Mouse (Mus musculus) forebrain, embryonic 13.5 days (tissue): ENCODE measurements at regions not wholly inside any gene's neighbourhood (a gene's known extent, or its start where the extent isn't known, plus 50 kb on each side); places are given as distances from the start of the nearest gene placed in this dataset.
"Not testable (repeated sequence)": the region's sequence is repeated elsewhere in the genome, so short reads cannot be mapped to it uniquely, and the experiment has no call there.

Source experiments
- ATAC-seq: fragments of 200-750 bp; cut with Nextera tagmentation; 2 replicates; pipeline ENCODE4 v1.8.0; 2017
- H3K27ac ChIP-seq: fragments of 300-500 bp; sonication (generic); 2 replicates; pipeline ENCODE4 v1.5.1; 2015; ENCODE audit warnings: inconsistent platforms, mild to moderate bottlenecking, moderate library complexity
- H3K27me3 ChIP-seq: fragments of 300-500 bp; sonication (generic); 2 replicates; pipeline ENCODE4 v1.6.1; 2015; ENCODE audit warnings: mild to moderate bottlenecking, inconsistent platforms
- H3K36me3 ChIP-seq: fragments of 300-500 bp; sonication (generic); 2 replicates; pipeline ENCODE4 v1.6.1; 2015; ENCODE audit warnings: mild to moderate bottlenecking, inconsistent platforms; ENCODE audit not compliant: poor library complexity, severe bottlenecking
- H3K4me1 ChIP-seq: fragments of 300-500 bp; sonication (generic); 2 replicates; pipeline ENCODE4 v1.6.1; 2015; ENCODE audit warnings: inconsistent platforms
- H3K4me2 ChIP-seq: fragments of 300-500 bp; sonication (generic); 2 replicates; pipeline ENCODE4 v1.6.1; 2015; ENCODE audit warnings: inconsistent platforms, mild to moderate bottlenecking, moderate library complexity
- H3K4me3 ChIP-seq: fragments of 300-500 bp; sonication (generic); 2 replicates; pipeline ENCODE4 v1.5.1; 2015; ENCODE audit warnings: mild to moderate bottlenecking, inconsistent platforms
- H3K9ac ChIP-seq: fragments of 300-500 bp; sonication (generic); 2 replicates; pipeline ENCODE4 v1.6.1; 2015; ENCODE audit warnings: mild to moderate bottlenecking, inconsistent platforms
- H3K9me3 ChIP-seq: fragments of 300-500 bp; sonication (generic); replicated peaks from 2 replicates; pipeline ENCODE4 v1.6.1; 2016; ENCODE audit warnings: inconsistent platforms
- WGBS: fragments of 180-500 bp; shearing (Covaris S2); methylation state at CpG from one replicate; pipeline ENCODE4 v1.1.7; 2015; 5-methylcytosine and 5-hydroxymethylcytosine counted together

DNA sequence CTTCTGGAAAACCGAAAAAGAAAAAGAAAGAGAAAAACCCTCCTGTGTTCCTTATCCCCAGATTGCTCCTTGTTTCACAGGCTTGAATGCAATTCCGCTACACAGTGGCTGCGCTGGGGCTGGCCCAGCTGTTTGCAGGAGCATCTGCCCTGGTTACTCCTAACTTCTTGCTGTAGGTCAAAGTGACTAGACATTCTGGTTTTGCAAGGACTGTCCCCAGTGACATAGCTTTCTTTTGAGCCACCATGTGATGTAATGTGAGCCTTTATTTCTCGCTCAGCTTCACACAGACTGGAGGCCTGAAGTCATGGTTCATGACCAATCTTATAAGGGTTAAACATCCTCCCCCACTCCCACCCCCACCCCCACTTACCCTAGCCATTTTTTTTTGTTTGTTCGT lies 222.8 kb downstream of the Pten start:
- Histone ChIP-seq H3K9me3 (no peaks in the 10 kb centered on the region), H3K4me3 (no peak overlapping the region), H3K36me3 (no peaks in the 10 kb centered on the region), H3K27ac (no peak overlapping the region), H3K9ac (no peak overlapping the region), H3K4me2 (no peak overlapping the region), H3K27me3 (no peaks in the 10 kb centered on the region), H3K4me1 (no peaks in the 10 kb centered on the region)
- ATAC-seq, result no peak
- 77% methylated on average over 5 of the region's 5 CpGs for WGBS

DNA sequence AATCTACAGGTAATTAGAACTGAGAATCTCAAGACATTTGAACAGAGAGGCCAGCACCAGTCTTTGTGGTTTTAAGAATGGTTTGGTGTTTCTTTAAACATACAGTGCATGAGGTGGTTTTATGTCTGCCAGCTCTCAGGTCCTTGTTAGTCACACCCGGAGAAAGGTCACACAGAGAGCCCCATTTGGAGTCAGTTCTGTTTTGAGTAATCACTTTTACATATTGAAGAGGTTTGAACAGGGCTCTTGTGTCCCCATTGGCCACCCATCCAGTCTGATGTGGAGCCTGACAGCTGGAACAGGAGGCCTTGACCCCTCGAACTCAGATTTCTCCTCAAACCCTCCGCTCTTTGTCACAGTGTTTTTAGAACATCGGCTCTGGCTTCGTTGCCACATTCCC lies 231.4 kb downstream of the Pten start:
- no peak for ATAC-seq
- Histone ChIP-seq H3K4me3 (no peak overlapping the region), H3K9ac (no peak overlapping the region), H3K27ac (no peak overlapping the region), H3K36me3 (no peaks in the 10 kb centered on the region), H3K27me3 (no peaks in the 10 kb centered on the region), H3K4me2 (no peak overlapping the region), H3K4me1 (no peaks in the 10 kb centered on the region), H3K9me3 (no peaks in the 10 kb centered on the region)
- WGBS, result 71% methylated on average over 5 of the region's 5 CpGs

DNA sequence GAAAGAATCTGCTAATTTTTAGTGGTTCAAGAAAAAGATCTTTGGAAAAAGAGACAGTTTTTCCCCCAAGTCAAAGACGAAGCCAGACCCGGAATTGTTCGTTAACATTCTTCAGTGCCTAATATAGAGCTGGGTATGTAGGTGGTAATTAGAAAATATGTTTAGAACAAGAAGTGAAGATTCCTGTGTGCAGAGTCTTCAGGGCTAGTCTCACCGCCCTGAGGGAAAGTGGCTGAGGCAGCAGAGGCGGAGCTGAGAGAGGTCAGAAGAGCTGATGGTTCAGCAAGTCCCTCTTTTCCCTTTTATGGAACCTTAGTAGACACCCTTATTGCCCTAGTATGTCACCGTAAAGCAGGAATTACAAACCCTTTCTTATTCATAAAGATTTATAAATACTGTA lies 232.0 kb downstream of the Pten start:
- Histone ChIP-seq H3K4me2 (no peak overlapping the region), H3K36me3 (no peaks in the 10 kb centered on the region), H3K4me3 (no peak overlapping the region), H3K27me3 (no peaks in the 10 kb centered on the region), H3K9me3 (no peaks in the 10 kb centered on the region), H3K27ac (no peak overlapping the region), H3K4me1 (no peaks in the 10 kb centered on the region), H3K9ac (no peak overlapping the region)
- WGBS, result 83% methylated on average over 6 of the region's 6 CpGs
- ATAC-seq, result no peak

DNA sequence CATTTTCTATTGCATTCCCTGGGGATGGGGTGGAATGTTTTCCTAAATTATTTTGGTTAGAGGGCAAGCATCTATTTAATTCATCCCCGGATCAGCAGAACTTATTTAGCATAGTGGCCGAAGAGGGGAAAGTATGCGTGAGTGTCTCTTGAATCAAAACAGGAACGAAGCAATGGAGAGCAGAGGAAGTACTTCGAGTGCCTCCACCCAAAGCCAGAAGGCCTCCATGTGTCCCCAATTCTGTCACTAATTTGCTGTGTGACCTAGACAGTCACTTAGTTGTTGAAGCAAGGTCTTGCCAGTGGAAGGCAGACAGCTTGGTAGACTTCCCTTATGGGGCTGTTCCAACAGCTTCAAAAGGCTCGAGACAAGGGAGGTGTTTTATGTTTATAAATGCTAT lies 233.3 kb downstream of the Pten start:
- H3K9me3 ChIP-seq, result no peaks in the 10 kb centered on the region
- no peak overlapping the region for H3K27ac ChIP-seq
- H3K4me2 ChIP-seq, result no peak overlapping the region
- H3K4me3 ChIP-seq, result no peak overlapping the region
- H3K9ac ChIP-seq, result no peak overlapping the region
- ATAC-seq, result no peak
- H3K27me3 ChIP-seq, result no peaks in the 10 kb centered on the region
- no peaks in the 10 kb centered on the region for H3K36me3 ChIP-seq
- 86% methylated on average over 6 of the region's 6 CpGs for WGBS
- H3K4me1 ChIP-seq, result no peaks in the 10 kb centered on the region

DNA sequence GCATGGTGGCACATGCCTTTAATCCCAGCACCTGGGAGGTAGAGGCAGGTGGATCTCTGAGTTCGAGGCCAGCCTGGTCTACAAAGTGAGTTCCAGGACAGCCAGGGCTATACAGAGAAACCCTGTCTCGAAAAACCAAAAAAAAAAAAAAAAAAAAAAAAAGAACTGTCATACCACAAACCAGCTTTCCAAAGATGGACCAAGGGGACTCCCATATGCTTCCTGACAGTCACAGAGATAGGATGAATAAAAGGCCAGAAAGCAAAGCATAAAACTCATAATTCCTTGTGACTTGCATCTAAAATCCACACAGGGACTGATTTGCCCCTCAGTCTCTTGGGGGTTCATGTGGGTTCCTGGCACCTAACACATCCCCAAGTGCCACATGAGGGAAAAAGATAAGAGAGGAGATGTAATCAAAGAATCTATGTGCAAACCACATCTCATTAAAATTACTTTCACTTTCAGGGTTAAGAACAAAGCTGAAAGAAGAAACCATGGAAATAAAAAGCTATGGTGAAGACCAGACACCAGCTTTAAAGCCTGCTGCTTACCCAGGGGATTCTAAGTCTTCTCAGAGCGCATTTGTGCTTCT lies 241.4 kb downstream of the Pten start:
- Histone ChIP-seq H3K9me3 (no peaks in the 10 kb centered on the region), H3K4me3 (no peak overlapping the region), H3K36me3 (no peaks in the 10 kb centered on the region), H3K27me3 (no peaks in the 10 kb centered on the region), H3K27ac (no peak overlapping the region), H3K4me2 (no peak overlapping the region), H3K4me1 (no peaks in the 10 kb centered on the region), H3K9ac (no peak overlapping the region)
- no peak for ATAC-seq
- 93% methylated on average over 3 of the region's 3 CpGs for WGBS

DNA sequence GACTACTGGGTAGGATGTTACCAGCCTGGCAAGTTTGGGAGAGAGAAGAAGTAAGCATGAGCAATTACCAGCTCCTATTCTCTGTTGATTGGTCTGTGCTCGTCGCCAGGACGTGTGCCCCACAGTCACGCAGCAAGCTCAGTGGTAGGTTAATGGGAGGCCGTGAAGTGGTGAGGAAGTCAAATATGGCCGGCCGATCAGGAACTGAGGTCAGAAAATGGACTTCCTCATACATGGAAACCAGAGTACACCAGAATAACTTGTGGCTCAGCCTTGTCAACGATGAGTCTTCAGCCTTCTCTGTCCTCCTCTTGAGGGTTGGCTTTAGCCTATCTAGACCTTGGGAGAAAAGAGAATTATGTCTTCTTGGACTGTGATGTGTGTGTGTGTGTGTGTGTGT lies 250.3 kb downstream of the Pten start:
- H3K27me3 ChIP-seq, result no peaks in the 10 kb centered on the region
- no peaks in the 10 kb centered on the region for H3K36me3 ChIP-seq
- no peak overlapping the region for H3K27ac ChIP-seq
- no peaks in the 10 kb centered on the region for H3K4me1 ChIP-seq
- H3K9ac ChIP-seq, result no peak overlapping the region
- 92% methylated on average over 8 of the region's 8 CpGs for WGBS
- H3K4me2 ChIP-seq, result no peak overlapping the region
- no peaks in the 10 kb centered on the region for H3K9me3 ChIP-seq
- ATAC-seq, result no peak
- H3K4me3 ChIP-seq, result no peak overlapping the region

DNA sequence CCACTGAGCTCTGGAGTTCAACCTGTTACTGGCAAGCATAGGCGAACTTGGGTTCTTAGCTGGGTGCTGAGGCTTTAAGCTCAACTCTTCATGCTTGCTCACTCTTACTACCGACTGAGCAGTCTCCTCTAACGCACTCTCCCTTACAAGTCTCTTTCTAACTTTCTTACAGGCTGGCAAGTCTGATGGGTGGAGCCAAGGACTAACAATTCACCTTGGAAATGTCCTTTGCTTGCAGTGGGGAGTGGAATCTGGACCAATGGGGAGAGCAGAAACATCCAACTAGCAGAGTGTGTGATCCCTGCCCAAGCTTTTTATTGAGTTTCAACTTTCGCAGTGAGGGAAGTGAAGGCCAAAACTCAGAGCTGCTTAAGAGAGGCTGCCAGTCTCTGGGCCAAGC lies 250.8 kb downstream of the Pten start:
- H3K4me3 ChIP-seq, result no peak overlapping the region
- H3K9me3 ChIP-seq, result no peaks in the 10 kb centered on the region
- H3K27me3 ChIP-seq, result no peaks in the 10 kb centered on the region
- no peaks in the 10 kb centered on the region for H3K4me1 ChIP-seq
- 88% methylated on average over 4 of the region's 4 CpGs for WGBS
- no peaks in the 10 kb centered on the region for H3K36me3 ChIP-seq
- no peak for ATAC-seq
- H3K9ac ChIP-seq, result no peak overlapping the region
- no peak overlapping the region for H3K4me2 ChIP-seq
- no peak overlapping the region for H3K27ac ChIP-seq

DNA sequence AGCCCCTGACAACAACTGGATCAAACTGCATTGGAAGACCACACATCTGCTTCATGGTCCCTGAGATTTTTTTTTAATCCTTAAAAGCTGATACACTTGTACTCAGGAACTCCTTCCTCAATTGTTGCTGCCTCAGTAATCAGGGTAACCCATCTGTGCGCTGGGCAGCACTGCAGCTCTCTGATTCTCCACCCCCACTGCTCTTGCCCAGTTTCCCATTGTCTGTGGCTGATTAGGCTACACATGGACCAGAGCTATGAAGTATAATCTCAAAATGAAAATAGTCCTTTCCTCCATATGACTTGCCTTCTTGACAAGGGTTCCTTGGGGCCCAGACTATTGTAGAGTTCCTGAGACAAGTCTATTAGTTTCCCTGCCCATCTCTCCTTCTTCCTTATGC lies 251.5 kb downstream of the Pten start:
- H3K36me3 ChIP-seq, result no peaks in the 10 kb centered on the region
- no peak overlapping the region for H3K27ac ChIP-seq
- ATAC-seq, result no peak
- no peaks in the 10 kb centered on the region for H3K4me1 ChIP-seq
- H3K27me3 ChIP-seq, result no peaks in the 10 kb centered on the region
- H3K9me3 ChIP-seq, result no peaks in the 10 kb centered on the region
- WGBS, result 100% methylated on average over 1 of the region's 1 CpGs
- H3K4me3 ChIP-seq, result no peak overlapping the region
- no peak overlapping the region for H3K9ac ChIP-seq
- H3K4me2 ChIP-seq, result no peak overlapping the region

DNA sequence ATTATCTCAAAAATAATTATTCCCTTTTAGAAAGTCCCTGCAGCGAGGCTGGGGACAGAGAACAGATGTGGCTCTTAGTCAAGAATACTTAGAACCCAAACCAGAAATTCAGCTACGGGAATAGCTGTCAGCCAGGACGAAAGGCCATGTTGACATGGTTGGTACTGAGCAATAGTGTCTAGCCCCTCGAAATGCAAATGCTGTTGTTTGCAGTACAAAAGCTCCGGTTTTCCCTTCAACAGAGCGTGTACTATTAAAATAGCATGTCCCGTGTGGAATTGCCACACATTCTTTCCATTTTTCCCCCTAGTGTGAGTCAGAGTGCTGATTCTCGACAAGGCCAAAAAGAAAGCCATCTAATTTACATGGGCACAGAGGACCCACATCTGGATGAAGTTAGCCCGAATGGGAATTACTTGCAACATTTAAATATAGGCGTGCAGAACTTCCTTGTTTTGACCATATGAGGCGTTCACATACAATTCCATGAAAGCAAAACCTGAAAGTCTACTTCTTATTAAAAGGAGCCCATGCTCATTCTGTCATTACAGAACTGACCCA lies 253.7 kb downstream of the Pten start:
- WGBS, result 66% methylated on average over 11 of the region's 11 CpGs
- no peaks in the 10 kb centered on the region for H3K9me3 ChIP-seq
- peak; percentile 43; the same call in 1 of the 2 replicates for ATAC-seq

DNA sequence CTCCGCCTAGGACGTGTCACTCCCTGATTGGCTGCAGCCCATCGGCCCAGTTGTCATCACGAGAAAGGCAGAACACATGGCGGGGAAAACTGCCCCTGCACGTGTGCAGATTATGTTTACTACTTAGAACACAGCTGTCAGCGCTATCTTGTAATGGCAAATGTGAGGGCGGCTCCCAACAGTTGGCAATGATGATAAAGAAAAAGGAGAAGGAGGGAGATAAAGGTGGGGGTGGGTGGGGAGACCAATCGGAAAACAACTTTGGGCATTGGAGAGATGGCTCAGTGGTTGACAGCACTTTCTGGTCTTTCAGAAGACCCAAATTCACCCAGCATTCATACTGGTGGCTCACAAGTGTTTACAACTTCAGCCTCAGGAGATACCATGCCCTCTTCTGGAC lies 257.6 kb downstream of the Pten start:
- H3K4me2 ChIP-seq, H3K4me3 ChIP-seq, ATAC-seq, H3K27ac ChIP-seq, H3K9me3 ChIP-seq, H3K4me1 ChIP-seq, H3K27me3 ChIP-seq, H3K9ac ChIP-seq, H3K36me3 ChIP-seq: not testable (repeated sequence)
- WGBS, result 91% methylated on average over 9 of the region's 9 CpGs

More for the DNA sequence above, 253.7 kb downstream of the Pten start:
- no peak overlapping the region for H3K9ac ChIP-seq
- H3K4me1 ChIP-seq, result no peaks in the 10 kb centered on the region
- H3K27ac ChIP-seq, result no peak overlapping the region
- H3K4me2 ChIP-seq, result no peak overlapping the region
- no peaks in the 10 kb centered on the region for H3K27me3 ChIP-seq
- H3K36me3 ChIP-seq, result no peaks in the 10 kb centered on the region
- H3K4me3 ChIP-seq, result no peak overlapping the region

DNA sequence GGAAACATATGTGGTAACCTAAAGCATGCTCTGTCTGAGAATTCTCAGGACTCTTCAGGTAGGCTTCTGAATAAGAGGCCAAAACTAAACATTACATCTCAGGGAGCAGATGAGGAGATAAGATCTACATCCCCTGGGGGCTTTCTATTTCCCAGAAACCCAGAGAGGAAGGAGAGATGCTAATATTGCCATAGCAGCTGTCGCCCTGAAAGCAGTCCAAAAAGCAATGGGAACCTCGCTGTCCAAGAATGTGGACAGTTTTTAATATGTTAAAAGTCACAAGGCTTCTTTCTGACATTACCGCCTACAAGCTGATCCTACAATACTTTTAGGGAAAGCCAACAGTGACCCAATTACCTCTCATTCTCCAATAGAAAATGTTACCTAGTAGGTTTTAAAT lies 263.9 kb downstream of the Pten start:
- Histone ChIP-seq H3K27me3 (no peaks in the 10 kb centered on the region), H3K4me1 (no peaks in the 10 kb centered on the region), H3K4me2 (no peak overlapping the region), H3K9me3 (no peaks in the 10 kb centered on the region), H3K9ac (no peak overlapping the region), H3K4me3 (no peak overlapping the region), H3K27ac (no peak overlapping the region), H3K36me3 (no peaks in the 10 kb centered on the region)
- 82% methylated on average over 3 of the region's 3 CpGs for WGBS
- no peak for ATAC-seq

DNA sequence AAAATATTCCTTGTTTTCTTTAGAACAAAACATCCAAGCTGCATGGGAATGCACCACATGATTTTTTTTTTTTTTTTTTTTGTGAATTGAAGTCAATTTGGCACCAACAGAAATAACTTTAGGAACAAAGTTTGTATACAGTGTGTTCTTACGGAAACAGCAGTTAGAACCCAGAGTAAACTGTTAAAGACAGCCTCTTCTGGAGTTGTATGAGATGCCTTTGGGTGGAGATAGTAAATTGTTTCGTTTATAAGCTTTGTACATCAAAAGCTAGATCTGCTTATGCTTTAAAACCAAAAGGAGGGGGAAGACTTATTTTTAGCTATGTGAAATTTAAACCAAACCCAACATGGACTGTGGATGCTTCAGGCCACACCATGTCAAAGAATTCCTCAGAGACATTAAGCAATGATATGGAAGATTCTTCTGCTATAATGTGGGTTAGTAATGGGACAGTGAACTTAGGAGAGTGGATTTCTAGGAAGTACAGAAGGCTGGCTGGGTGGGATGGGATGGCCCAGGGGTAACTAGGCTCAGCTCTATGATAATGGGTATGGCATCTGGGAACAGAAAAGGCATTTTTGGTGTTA lies 265.6 kb downstream of the Pten start:
- no peak overlapping the region for H3K4me3 ChIP-seq
- no peaks in the 10 kb centered on the region for H3K4me1 ChIP-seq
- H3K9ac ChIP-seq, result no peak overlapping the region
- no peak overlapping the region for H3K4me2 ChIP-seq
- no peak for ATAC-seq
- H3K36me3 ChIP-seq, result no peaks in the 10 kb centered on the region
- no peak overlapping the region for H3K27ac ChIP-seq
- WGBS, result 91% methylated on average over 2 of the region's 2 CpGs
- H3K27me3 ChIP-seq, result no peaks in the 10 kb centered on the region
- H3K9me3 ChIP-seq, result no peaks in the 10 kb centered on the region
